Mouse (Mus musculus): ENCODE results near the gene Gm45902.

Gene Gm45902

DNA sequence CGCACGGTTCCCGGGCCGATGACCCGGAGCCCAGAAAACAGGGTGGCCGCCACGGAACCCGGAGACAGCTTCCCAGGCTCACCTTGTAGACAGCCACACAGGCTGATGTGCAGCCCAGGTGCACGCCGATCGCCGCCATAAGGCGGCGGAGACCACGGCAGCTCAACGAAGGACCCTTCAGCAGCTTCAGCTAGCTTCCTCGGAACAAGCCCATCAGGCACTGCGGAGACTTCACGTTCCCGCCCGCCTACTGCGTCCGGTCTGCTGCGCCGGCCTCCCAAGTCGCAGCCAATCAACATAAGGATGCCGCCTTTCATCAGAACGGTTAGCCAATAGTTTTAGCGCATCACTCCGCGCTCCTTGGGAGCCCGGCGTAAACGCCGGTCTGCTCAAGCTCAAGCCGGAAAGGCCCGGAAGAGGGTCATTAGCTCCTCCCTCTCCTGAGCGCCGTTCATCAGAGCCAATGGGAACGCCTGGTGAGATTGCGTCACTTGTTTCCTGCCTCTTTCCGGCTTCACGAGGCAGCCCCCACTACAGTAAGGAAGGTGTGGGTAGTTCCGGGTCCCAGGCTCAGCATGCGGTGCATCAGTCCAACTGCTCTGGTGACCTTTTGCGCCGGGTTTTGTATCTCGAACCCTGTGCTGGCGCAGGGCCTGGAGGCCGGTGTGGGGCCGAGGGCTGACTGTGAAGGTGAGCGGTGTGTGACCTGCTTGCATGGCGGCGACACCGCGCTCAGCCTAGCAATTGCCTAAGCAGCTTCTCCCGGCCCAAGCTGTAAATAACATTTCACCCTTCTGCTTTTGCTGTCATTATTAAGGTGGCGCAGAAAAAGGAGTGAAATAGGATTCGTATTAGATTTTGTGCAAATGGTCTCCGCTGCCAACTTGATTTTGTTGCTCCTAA lies at the start of gene Gm45902, which contains the start of the genes Hspa14 and Cdnf:
Gm45902 (minus strand) TSS at position 239 of the 903 bp plus-strand sequence.
Hspa14 (minus strand) TSS at position 263 of the 903 bp plus-strand sequence.
Cdnf (plus strand) TSS at position 479 of the 903 bp plus-strand sequence.
- DNase-seq (ENCODE audit: low spot score in 2 of 2) = peak; percentile 92 to 95

- DNase-seq (ENCODE audit: low spot score in 2 of 2) = peak; percentile 51 to 73
Measured at GRCm38 (mm10) chr2:3546588-3546987, 34.0 kb upstream of the Gm45902 start.

DNA sequence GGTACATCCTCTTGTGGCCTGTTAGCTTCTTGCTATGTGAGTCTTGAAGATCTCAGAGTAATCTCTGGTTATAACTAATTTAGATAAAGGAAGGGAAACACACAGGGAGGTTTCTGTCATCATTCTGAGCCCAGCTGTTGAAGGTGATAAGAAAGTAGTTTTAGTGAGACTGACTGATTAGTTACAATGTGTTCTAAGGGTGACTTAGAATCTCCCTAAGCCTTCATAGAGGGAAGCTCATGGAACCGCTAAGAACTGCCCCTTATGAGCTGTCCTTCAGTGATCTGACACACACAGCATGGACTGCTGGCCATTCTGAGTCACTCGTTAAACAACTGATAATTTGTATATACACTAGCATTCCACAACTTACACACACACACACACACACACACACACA lies 33.5 kb upstream of the Gm45902 start:
- DNase-seq (ENCODE audit: low spot score in 2 of 2) = no peak

DNA sequence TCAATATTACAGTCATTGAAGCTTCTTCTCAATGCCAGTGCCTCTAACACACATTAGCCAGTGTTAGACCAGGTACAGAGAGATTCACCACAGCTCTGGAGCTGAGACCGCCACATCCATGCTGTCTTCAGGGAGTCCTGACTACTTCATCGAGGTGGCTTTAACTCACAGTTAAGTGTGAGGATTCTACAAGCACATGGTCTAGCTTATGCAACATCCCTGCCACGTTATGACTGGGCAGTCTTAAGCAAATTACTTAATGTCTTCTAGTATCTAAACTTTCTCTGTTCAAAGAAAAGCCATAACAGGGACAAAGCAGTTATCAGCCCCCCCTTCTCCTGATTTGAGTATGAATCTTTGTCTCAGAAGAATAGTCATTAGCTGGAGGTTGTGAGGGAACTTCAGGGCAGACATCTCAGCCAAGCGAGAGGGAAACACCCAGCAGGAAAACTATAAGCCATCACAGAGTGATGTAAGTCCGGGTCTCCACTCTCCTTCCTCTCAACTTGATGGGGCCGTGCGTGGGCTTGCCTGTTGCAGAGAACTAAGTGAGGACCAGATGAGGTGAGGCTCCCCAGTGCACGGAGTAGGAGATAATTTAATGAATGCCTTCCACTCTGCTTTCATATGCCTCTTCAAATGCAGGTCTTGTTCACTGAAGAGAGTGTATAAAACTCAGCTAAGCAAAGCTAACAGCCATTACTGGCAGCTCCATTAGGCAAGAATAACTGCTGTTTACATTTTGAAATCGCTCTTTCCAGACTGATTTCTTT lies 28.9 kb upstream of the Gm45902 start:
- no peak for DNase-seq (ENCODE audit: low spot score in 2 of 2)

GRCm38 (mm10) chr2:3526288-3526687 lies 13.7 kb upstream of the Gm45902 start:
- no peak for DNase-seq (ENCODE audit: low spot score in 2 of 2)

- DNase-seq (ENCODE audit: low spot score in 2 of 2) = no peak
Measured at GRCm38 (mm10) chr2:3522558-3522957, 10.0 kb upstream of the Gm45902 start.

GRCm38 (mm10) chr2:3512076-3512475 lies 514 bp downstream of the Gm45902 start:
- peak; percentile 43 to 76 for DNase-seq (ENCODE audit: low spot score in 2 of 2)

DNA sequence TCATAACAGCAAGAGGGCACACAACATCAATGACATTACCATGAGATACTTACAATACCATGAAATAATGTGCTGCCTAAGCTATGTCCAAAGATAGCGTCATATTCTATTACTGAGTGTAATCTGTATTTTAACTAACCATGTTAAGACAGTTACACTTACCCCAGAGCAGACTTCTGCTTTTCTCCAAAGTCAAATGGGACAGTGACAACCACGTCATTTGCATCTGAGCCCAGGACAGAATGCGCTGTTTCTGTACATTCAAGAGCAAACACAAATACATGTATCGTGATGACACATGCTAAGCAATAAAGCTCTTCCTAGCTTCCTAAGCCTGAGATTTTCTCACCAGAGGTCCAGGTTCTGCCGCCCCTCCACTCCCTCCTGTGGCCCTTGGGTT lies 11.7 kb downstream of the Gm45902 start:
- DNase-seq (ENCODE audit: low spot score in 2 of 2) = no peak

DNA sequence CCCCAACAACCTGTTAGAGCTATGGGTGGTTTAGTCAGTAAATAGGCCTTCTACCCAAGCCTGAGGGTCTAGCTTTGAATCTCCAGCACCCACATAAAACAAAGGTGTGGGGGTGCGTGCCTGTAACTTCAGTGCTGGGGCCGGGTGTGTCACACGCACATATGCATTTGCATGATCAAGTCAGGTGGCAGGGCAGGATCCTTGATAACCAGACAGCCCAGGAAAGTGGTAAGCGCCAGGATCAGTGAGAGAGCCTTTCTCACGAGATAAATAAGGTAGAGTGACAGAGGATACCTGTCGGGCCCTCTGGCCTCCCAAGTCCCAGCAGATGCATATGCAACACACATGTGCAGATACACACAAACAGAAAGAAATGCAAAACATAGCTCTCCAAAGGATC lies 13.0 kb downstream of the Gm45902 start:
- no peak for DNase-seq (ENCODE audit: low spot score in 2 of 2)

GRCm38 (mm10) chr2:3493833-3494409 lies 18.7 kb downstream of the Gm45902 start:
- no peak for DNase-seq (ENCODE audit: low spot score in 2 of 2)

GRCm38 (mm10) chr2:3489816-3490215 lies 22.8 kb downstream of the Gm45902 start:
- DNase-seq (ENCODE audit: low spot score in 2 of 2) = no peak

DNA sequence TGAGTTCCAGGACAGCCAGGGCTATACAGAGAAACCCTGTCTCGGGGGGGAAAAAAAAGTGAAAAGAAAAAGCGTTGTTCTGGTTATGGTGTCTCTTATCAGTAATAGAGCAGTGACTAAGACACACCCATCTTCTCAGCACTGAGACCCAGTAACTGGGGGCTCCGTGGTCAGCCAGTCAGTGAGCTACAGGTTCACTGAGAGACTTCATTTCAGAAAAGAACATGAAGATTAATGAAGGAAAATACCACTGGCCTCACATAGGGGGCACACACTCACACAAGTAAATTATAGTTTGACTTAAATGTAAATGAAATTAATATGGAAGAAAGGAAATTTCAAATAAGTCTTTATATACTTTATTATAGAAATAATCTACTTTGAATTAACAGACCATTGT lies 32.4 kb downstream of the Gm45902 start:
- no peak for DNase-seq (ENCODE audit: low spot score in 2 of 2)

GRCm38 (mm10) chr2:3475746-3476251 lies 36.8 kb downstream of the Gm45902 start:
- no peak for DNase-seq (ENCODE audit: low spot score in 2 of 2)

GRCm38 (mm10) chr2:3474861-3475283 lies 37.7 kb downstream of the Gm45902 start, which contains the start of gene Suv39h2:
Gene Suv39h2 (minus strand): TSS chr2:3475031.
- peak; percentile 98 to 99 for DNase-seq (ENCODE audit: low spot score in 2 of 2)

- peak; percentile 61 to 78 for DNase-seq (ENCODE audit: low spot score in 2 of 2)
Measured at GRCm38 (mm10) chr2:3474361-3474805, 38.2 kb downstream of the Gm45902 start.

GRCm38 (mm10) chr2:3473891-3474290 lies 38.7 kb downstream of the Gm45902 start:
- no peak for DNase-seq (ENCODE audit: low spot score in 2 of 2)

GRCm38 (mm10) chr2:3456590-3456989 lies 56.0 kb downstream of the Gm45902 start:
- peak in 1 of 2 experiments; percentile 56 for DNase-seq (ENCODE audit: low spot score in 2 of 2)

Data from spleen, postnatal 4 days (tissue).